Mouse (Mus musculus) cerebellum, adult 2 months (tissue): Measurements from ENCODE around the gene Scn3b.
A peak's percentile ranks its signal among the peaks of the same experiment; 100 is the strongest.

ENCODE experiments used
- CTCF ChIP-seq: fragments of 200-500 bp; IDR thresholded peaks from 2 replicates; pipeline ENCODE4 v1.5.1; 2011; ENCODE audit warnings: low read depth, mild to moderate bottlenecking, control low read depth, low read length, moderate library complexity, borderline replicate concordance; ENCODE audit not compliant: insufficient read depth
- POLR2A ChIP-seq: fragments of 200-500 bp; IDR thresholded peaks from 2 replicates; pipeline ENCODE4 v1.6.1; 2011; ENCODE audit warnings: low read length, control low read depth, borderline replicate concordance; ENCODE audit not compliant: insufficient read depth

GRCm38 (mm10) chr9:40332731-40333648 is 64.0 kb downstream of the Scn3b start:
- TF ChIP-seq POLR2A: 0 out of 2 replicates have a peak, but pooled peaks have one; percentile 16
- TF ChIP-seq CTCF: no peak
